Mouse (Mus musculus) megakaryocyte, embryonic 14.5 days (primary cell): ENCODE data around the gene Tmprss11f.

Experiments used
- FLI1 ChIP-seq: IDR thresholded peaks from 2 replicates; pipeline ENCODE4 v1.6.1; 2012; ENCODE audit warnings: low read length, inconsistent platforms, mixed read lengths
- GATA1 ChIP-seq: IDR thresholded peaks from 3 replicates; pipeline ENCODE4 v1.6.1; 2012; ENCODE audit warnings: mixed read lengths, low read length, inconsistent platforms, borderline replicate concordance

- TF ChIP-seq FLI1 = no peak
- no peak for TF ChIP-seq GATA1
Observed at GRCm38 (mm10) chr5:86528725-86529124, 103.5 kb downstream of the Tmprss11f start.
